Mouse (Mus musculus): ENCODE data around the gene F11r.
A peak's percentile ranks its signal among the peaks of the same experiment; 100 is the strongest.

F11r gene

DNA sequence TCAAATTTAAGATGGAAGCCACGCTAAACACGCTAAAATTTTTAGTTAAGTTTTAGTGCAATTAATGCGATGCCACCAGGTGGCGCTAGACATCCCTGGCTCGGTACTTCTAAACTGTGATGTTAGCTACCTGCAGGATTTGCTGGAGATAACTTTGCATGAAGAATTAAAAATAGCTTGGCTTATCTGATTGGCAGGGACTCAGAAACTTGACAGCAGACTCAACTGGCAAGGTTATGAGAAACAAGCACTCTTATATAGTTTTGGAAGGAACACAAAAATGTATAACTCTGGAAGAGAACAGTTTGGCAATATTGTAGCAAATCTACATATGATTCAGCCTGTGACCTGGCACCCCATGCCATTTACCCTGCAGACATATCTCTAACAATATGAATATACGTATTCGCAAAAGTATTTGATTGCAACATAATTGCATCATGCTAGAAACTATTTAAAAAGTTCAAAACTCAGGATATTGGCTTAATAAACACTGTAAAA, 33.1 kb downstream of the F11r start:
- peak; percentile 67 for DNase-seq (ENCODE audit: low read depth, low spot score)

DNA sequence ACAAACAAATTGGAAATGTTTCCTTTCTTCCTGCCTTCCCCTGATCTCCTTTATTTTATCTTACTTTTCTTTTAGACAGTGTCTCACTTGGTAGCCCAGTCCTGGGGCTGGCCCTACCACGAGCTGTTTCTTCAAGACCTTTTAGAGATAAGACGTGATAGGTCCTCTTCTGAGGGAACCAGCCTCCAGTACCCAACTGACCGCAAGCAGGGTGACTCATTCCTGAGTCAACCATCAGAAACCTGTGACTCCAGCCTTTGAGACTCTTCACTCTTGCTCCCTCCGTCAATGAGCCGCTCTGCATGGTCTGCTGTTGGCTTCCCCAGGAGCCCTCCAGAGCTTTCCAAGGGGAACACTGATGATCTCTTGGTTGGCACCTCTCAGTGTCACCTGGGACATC, 33.6 kb downstream of the F11r start:
- DNase-seq (ENCODE audit: low read depth, low spot score) = no peak

DNA sequence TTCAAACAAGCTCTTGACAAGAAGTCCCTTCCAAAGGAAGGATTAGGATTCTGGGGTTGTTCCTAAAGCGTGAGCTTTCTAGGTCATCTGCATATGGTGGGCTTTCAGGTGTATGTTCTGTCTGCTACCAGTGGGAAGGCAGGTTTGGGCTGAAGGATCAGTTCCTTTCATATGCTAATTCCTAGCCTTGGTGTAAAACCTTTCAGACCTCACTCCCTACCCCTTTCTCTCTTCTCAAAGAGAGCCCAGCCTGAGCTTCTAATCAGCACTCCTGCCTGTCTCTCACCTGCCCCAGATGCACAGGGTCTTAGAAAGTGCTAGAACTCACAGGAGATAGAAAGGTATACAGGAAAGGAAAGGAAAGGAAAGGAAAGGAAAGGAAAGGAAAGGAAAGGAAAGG, 34.1 kb downstream of the F11r start:
- DNase-seq (ENCODE audit: low read depth, low spot score) = peak; percentile 93

DNA sequence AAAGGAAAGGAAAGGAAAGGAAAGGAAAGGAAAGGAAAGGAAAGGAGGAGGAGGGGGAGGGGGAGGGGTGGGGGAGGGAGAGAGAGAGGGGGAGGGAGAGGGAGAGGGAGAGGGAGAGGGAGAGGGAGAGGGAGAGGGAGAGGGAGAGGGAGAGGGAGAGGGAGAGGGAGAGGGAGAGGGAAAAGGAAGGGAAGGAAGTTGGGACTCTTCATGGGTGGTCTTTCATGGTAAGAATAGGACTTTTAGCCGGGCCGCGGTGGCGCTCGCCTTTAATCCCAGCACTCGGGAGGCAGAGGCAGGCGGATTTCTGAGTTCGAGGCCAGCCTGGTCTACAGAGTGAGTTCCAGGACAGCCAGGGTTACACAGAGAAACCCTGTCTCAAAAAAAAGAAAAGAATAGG, 34.6 kb downstream of the F11r start:
- DNase-seq (ENCODE audit: low read depth, low spot score) = peak; percentile 64

DNA sequence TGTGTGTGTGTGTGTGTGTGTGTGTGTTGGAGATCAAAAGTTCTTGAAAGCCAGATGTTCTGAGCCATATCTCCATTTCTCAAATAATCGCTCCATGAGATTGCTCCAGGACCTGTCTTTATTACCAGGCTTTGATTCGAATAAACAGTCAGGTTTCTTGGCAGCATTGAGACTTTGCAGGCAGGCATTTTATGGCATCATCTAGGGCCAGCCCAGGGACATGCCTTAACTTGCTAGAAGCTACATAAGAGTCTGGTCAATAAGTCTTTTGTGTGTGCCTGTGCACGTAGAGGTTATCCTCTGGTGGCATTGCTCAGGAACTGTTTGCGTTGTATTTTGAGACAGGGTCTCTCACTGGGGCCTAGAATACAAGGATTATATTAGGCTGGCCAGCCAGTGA, 36.2 kb downstream of the F11r start:
- no peak for DNase-seq (ENCODE audit: low read depth, low spot score)

DNA sequence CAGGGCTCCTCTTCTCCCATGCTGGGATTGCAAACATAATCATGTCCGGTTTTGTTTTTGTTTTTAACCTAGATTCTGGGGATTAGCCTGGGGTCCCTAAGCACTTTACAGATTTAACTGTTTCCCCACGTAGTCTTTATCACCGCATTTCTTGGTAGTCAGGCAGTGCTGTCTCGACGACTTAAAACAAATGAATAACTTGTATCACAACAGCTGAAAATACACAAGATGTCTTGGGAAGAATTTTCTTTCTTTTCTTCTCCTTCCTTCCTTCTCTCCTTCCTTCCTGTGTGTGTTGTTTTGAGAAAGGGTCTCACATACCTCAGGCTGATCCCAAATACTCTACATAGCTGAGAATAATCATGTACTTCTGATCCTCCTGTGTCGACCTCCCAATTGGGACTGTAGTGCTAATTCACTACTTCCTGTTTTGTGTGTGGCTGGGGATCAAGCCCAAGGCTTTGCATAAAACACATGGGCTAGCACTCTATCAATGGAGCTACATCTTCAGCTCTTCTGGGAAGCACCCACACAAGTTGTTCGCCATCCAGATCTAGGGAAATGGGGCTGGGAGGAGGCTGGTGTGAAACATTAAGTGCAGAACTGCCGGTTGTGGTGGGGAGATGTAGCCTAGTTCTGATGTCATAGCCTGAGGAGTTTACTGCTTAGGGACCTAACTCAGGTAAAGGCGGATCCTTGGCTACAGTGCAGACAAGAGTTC, 36.7 kb downstream of the F11r start:
- no peak for DNase-seq (ENCODE audit: low read depth, low spot score)

DNA sequence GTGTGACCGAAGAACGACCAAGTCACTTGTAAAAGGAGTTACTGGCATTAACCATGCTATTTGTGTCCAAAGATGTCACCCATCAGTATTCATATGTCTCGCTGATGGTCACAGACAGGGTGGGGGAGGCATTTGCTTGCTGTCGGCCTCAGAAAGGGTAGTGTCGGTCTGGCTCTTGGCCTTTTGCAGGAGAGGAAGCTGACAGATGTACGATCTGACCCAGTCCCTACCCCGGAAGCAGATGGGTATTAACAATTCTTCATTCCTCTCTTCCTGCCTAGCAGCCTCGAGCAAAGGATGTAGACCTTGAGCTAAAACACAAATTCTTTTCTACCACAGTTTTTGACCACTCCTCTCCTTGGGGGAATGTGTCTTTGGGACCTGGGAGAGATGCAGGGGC, 39.8 kb downstream of the F11r start:
- peak; percentile 74 for DNase-seq (ENCODE audit: low read depth, low spot score)

DNA sequence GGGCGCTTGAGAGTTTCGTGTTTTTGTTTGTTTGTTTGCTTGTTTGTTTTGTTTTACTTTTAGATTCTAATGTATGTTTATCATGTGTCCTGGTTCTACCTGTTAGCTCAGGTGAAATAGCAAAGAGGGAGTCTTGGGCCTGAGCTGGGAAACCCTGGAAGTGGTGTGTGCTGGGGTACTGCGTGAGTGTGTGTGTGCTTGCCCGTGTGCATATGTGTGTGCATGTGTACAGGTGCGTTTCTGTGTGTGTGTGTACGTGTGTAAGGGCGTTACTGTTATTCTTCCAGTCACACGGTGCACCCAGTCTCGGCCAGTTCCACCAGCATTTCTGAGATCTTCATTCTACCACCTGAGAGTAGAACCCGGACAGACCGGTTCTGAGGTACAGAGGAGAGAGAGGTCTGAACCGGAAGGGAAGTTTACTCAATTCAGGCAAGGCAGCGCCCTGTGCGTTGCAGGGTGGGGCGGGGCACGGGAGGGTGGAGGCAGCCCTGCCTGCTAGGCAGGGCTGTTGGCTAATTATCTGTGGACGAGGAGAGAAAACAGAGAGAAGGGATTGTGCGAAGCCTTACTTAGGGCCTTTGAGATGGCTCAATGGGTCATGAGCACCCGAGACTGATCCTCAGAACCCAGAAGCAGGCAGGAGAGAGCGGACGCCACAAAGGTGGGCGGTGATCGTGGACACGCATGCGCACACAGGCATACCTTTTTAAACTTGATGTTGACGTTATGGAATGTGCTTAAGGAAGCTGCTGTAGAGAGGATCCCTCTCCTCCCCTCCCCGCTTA, 40.6 kb downstream of the F11r start:
- DNase-seq (ENCODE audit: low read depth, low spot score) = peak; percentile 95

DNA sequence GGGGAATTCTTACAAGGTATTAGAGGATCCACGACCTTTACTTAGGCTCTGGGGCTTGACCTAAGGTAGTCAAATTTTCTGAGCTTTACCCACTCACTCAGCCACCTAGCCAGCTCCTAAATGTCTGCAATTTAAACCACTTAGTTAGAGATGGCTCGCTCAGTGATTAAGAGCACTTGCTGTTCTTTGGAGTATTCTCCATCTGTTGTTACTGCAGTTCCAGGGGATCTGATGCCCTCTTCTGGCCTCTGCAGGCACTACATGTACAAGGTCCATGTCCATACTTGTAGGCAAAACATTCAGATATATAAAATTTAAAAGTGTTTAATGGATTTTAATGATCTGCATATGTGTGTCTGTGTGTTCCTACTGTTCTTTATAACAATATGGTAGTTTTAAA, 41.6 kb downstream of the F11r start:
- peak; percentile 79 for DNase-seq (ENCODE audit: low read depth, low spot score)

DNA sequence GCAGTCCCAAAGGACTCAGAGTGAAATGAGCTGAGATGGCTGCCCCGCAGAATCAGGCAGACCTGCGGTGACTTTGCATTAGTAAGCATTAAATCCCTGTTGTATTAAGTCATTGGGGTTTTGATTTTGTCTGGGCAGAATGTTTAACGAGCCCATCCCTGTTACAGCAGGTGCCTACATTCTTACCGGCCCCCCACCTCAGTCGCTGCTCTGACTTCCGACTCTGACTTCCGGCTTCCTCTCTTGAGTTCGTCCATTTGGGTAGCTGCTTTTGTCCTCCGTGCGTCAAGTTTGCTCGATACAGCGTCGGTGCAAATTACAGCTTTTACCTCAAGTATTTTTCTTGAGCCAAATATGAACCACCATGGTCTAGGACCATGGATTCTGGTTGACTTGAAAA, 56.9 kb downstream of the F11r start:
- peak; percentile 93 for DNase-seq (ENCODE audit: low read depth, low spot score)

DNA sequence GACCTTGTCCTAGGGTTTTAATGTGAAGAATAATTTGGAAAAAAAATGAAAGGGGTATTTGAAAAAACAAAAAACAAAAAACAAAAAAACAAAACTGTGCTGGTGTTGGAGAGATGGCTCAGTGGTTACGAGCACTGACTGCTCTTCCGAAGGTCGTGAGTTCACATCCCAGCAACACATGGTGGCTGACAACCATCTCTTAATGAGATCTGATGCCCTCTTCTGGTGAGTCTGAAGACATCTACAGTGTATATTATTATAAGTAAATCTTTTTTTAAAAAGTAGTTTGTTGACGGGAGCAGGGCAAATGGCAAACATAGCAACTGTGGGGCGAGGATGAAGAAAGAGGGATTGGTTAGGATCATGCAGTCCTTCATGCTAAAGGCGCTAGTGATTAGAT, 58.0 kb downstream of the F11r start:
- peak; percentile 60 for DNase-seq (ENCODE audit: low read depth, low spot score)

DNA sequence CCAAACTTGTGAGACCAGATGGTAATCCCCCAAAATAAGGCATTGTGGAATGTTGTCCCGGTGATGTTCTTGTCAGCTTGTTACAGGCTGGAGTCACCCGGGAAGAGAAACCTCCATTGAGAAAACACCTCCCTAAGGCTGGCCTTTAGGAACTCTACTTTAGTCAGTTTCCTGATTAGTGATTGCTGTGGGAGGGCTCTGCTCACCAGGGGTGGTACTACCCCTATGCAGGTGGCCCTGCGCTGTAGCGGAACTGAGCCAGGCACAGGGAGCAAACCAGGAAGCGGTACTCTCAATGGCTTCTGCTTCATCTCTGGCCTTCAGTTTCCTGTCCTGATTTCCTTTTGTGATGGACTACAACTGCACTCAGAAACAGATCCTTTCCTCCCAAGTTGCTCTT, 62.5 kb downstream of the F11r start:
- DNase-seq (ENCODE audit: low read depth, low spot score) = peak; percentile 18

DNA sequence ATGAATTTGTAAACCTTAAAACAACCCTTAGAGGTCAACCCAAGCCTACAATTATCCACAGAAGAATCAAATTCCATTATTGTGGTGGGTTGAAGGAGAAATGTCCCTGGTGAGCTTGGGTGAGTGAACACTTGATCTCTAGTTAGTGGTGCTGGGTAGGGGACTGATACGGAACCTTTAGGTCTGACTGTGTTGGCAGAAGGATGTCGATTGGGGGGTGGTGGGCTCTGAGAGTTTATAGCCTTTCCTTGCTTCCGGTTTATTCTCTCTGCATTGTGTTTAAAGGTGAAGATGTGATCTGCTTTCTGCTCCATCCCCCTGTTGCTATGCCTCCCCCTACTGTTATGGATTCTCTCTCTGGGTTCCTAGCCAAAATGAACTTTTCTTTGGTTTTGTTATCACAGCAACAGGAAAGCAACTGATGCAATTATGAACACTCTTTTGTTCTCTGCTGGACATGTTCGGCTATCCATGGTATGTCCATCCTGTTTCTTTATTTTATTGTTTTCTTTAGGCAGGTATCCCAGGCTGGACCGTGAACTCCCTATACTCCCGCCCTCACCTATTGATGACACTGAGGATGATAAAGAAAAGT, 63.8 kb downstream of the F11r start:
- no peak for DNase-seq (ENCODE audit: low read depth, low spot score)

DNA sequence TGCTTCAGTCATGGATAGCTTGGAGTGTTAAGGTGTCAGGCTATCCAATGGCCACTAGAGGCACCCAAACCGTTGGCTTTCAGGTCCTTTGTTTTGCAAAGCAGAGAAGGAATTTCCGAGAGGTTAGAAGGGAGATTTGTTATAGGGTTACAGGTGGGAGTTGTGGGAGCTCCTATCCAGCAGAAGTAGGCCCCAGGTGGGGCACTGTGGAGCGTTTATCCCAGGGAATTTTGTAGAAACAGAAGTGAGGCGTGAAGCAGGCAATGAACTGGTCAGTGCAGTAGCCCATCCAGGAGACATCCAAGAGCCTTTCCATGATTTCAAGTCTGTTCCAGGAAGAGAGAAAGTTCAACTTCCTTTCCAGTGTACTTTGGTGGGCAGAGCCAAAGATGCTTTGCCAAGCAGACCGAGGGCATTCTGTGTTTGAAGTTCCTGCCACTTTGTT, 64.3 kb downstream of the F11r start:
- DNase-seq (ENCODE audit: low read depth, low spot score) = peak; percentile 92

DNA sequence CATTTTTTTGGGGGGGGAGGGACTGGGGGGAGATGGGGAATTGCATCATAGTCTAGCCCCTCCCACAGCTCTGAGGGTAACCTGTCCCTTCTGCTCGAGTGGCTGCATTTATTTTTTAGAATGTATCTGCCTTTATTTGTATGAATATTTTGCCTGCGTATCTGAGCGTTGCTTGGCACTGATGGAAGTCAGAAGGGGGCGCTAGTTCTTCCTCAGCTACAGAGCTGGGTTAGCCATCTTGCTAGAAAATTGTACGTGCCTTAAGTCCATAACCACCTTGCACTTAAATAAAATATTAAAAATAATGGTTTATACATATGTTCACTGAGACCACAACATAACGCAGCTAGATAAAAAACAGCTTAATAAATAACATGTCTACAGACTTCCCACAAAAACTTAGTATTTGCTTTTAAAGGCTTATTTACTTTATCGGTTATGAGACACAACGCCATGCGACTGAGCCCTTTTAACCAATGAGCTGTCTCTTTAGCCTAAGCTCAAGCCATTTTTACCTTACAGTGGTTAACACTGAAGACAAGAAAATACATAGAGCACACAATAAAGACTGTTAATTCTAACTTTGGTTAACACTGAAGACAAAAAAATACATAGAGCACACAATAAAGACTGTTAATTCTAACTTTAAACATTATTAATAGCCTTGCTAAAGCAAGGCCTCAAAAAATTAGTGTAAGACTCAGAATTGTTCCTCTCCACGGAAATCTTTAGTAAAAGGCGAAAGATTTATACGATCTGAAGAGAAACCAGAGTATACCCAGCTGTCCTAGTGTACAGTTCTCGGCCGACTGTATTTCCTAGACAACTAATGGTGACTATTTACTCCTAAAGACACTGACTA, 65.3 kb downstream of the F11r start:
- DNase-seq (ENCODE audit: low read depth, low spot score) = peak; percentile 94

DNA sequence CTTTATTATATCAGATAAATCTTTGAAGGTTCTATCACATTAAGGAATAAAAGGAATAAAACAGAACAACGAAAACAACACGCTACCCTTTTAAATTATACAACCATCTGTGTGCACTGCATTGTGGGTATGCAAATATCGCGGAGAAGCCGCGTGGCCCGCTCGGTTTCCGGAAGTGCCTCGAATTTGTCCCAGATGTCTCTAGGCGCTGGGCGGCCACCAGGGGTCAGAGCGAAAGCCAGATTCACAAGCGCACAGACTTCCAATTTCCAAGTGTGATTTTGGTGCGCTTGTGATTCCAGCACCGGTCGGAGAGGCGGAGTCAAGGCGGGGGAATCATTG, 65.9 kb downstream of the F11r start, which contains the start of gene Alyref2:
Gene Alyref2, plus strand, starts transcription at position 229 of the 342 bp plus-strand sequence.
- DNase-seq (ENCODE audit: low read depth, low spot score) = peak; percentile 98

DNA sequence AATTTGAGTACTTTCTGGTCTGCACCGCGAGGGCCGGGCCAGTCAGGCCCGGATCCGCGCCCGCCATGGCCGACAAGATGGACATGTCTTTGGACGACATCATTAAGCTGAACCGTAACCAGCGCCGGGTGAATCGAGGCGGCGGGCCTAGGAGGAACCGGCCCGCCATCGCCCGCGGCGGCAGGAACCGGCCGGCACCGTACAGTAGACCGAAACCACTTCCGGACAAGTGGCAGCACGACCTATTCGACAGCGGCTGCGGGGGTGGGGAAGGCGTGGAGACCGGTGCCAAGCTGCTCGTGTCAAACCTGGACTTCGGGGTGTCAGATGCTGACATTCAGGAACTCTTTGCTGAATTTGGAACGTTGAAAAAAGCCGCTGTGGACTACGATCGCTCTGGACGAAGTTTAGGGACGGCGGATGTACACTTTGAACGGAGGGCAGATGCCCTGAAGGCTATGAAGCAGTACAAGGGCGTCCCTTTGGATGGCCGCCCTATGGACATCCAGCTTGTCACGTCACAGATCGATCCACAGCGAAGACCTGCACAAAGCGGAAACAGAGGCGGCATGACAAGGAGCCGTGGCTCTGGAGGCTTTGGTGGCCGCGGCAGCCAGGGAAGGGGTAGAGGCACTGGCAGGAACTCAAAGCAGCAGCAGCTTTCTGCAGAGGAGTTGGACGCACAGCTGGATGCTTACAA, 66.4 kb downstream of the F11r start:
- DNase-seq (ENCODE audit: low read depth, low spot score) = peak; percentile 70

DNA sequence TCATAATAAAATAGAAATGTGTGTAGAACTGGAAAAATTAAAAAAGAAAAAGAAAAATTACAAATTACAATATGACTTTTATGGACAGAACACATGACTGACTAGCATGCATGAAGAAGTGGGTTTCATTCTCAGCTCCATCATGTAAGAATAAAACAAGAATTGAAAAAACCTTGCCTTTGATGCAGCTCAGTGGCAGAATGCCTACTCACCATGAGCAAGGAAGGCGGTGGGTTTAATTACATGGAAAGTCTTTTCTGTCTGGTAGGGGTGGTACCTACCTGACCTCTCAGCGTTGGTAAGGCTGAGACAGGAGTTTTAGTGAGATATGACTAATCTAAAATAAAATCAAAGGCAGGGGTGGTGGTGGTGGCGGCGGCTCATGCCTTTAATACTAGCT, 67.3 kb downstream of the F11r start:
- peak; percentile 2 for DNase-seq (ENCODE audit: low read depth, low spot score)

DNA sequence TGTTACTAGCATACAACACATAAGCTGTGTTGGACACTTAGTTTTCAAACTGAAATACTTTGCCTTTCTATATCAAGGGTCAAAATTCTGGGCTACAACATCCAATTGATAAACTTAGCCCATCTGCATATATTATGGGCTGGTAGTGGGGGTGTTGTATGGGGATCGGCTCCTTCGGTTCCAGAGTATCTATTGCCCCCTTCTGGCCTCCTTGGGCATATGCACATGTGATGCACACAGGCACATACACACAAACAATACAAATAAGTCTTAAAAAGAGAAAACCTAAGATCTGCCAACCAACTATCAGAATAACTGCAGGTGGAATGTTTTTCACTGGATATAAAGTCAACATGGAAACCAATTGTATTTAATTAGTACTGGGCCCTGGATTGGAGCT, 75.9 kb downstream of the F11r start:
- DNase-seq (ENCODE audit: low read depth, low spot score) = peak; percentile 58

DNA sequence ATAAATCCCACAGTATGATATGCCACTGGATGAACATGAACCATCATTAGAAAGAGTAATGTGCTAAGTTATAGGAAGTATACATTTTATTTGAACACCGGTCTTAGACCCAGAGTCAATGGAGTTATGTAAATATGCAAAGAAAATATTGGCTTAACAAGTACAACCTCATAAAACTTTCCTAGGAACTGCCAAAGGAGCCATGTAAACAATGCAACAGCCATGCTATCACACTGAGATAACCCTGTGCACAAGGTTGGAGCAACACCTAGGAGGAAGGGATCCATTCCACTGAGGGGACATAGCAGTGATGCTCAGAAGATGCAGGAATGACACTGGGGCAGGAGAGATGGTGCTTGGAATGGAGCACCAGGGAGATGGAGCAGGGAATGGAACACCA, 76.4 kb downstream of the F11r start:
- no peak for DNase-seq (ENCODE audit: low read depth, low spot score)

Measured in R1 (cell line).